Mouse (Mus musculus) embryonic facial prominence, embryonic 11.5 days (tissue): ENCODE data around the gene Mafg. TPM values are rescaled to one million over a fixed set of nuclear protein-coding genes. Genes with fewer than 3 reads are reported as not detected.
"Not testable (repeated sequence)": the region's sequence is repeated elsewhere in the genome, so short reads cannot be mapped to it uniquely, and the experiment has no call there.

Experiments used
- ATAC-seq: fragments of 200-750 bp; cut with Nextera tagmentation; replicated peaks from 2 replicates; pipeline ENCODE4 v1.8.0; 2017; ENCODE audit warnings: low read depth; ENCODE audit not compliant: insufficient number of reproducible peaks, low FRiP score, low TSS enrichment
- DNase-seq: peaks from one replicate; pipeline ENCODE4 v3.0.0-alpha.2; 2015; ENCODE audit warnings: low spot score
- H3K27ac ChIP-seq: fragments of 300-500 bp; sonication (generic); replicated peaks from 2 replicates; pipeline ENCODE4 v1.5.1; 2014; ENCODE audit warnings: mild to moderate bottlenecking, low read depth, low read length, control low read depth
- H3K27me3 ChIP-seq: fragments of 300-500 bp; sonication (generic); 2 replicates; pipeline ENCODE4 v1.6.1; 2014; ENCODE audit warnings: mild to moderate bottlenecking, low read length, moderate library complexity, mixed read lengths; ENCODE audit not compliant: control insufficient read depth, insufficient read depth
- H3K36me3 ChIP-seq: fragments of 300-500 bp; sonication (generic); replicated peaks from 2 replicates; pipeline ENCODE4 v1.6.1; 2014; ENCODE audit warnings: low read depth, mild to moderate bottlenecking, low read length, moderate library complexity, mixed read lengths; ENCODE audit not compliant: control insufficient read depth, insufficient read depth
- H3K4me1 ChIP-seq: fragments of 300-500 bp; sonication (generic); 2 replicates; pipeline ENCODE4 v1.6.1; 2014; ENCODE audit warnings: low read length, mixed read lengths; ENCODE audit not compliant: control insufficient read depth, insufficient read depth
- H3K4me2 ChIP-seq: fragments of 300-500 bp; sonication (generic); 2 replicates; pipeline ENCODE4 v1.6.1; 2014; ENCODE audit warnings: low read depth, mild to moderate bottlenecking, control low read depth, low read length, moderate library complexity
- H3K4me3 ChIP-seq: fragments of 300-500 bp; sonication (generic); 2 replicates; pipeline ENCODE4 v1.5.1; 2014; ENCODE audit warnings: low read depth, low read length, control low read depth
- H3K9ac ChIP-seq: fragments of 300-500 bp; sonication (generic); replicated peaks from 2 replicates; pipeline ENCODE4 v1.6.1; 2014; ENCODE audit warnings: mild to moderate bottlenecking, control low read depth, low read length
- H3K9me3 ChIP-seq: fragments of 300-500 bp; sonication (generic); replicated peaks from 2 replicates; pipeline ENCODE4 v1.6.1; 2016; ENCODE audit warnings: mild to moderate bottlenecking, low read length, inconsistent platforms, mixed read lengths; ENCODE audit not compliant: control insufficient read depth
- WGBS: fragments of 180-500 bp; shearing (Covaris S2); extraction: QIAGEN DNeasy Blood & Tissue Kit; methylation state at CpG from one replicate; pipeline ENCODE4 v1.1.7; 2014; 5-methylcytosine and 5-hydroxymethylcytosine counted together
- polyA plus RNA-seq: library from polyadenylated mRNA; unstranded; fragments of >200 nt; fragmentation: Nextera tagmentation; extraction: Ambion mirVana; gene quantifications from 2 replicates; pipeline ENCODE4 v1.2.1, GENCODE M21; 2014

The Mafg gene
- polyA plus RNA-seq, 1 experiment from 2014 or later: 16.7 TPM

DNA sequence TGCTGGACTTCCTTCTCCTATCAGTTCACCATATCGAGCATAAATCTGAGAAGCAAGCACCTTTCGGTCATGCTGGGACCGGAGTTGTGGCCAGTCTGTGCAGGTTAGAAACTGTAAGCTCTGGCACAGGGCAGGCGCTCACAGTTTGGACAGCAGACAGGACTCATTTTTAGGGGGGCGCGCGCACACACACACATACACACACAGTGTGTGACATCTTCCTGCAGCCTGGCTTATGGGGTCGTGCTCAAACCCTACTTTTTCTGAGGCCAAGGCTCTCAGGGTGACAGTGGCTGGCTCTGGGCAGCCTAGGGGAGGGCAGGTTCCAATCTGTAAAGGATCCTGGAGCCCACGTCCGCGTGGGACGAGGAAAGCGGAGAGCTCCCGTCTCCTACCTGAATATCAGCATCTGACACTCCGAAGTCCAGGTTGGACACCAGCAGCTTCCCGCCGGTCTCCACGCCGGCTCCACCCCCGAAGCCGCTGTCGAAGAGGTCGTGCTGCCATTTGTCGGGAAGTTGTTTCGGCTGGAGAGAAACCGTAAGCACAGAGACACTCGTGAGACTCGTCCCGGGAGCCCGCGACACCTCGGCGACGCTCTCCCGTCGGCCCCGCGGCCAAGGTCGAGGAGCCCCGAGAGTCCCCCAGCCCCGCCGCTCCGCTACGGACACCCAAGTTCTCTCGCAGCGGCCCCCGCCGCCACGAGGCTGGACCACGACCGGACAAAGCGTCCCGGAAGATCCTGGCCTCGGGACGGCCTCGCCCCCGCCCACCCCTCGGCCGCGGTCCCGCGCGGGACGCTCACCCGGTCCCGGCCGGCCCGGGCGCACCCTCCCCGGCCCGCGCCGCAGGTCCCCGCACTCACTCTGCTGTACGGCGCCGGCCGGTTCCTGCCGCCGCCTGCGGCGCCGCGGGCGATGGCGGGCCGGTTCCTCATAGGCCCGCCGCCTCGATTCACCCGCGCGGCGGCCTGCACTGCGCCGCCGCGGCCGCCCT lies 35.9 kb downstream of the Mafg start:
- 6% methylated on average over 69 of the region's 99 CpGs for WGBS
- Histone ChIP-seq H3K9me3 (no peaks in the 10 kb centered on the region), H3K36me3 (peaks cover 6% of the 10 kb centered on the region), H3K4me2 (peak overlapping the region; percentile 94), H3K9ac (peak overlapping the region; percentile 99), H3K4me1 (peaks cover 2% of the 10 kb centered on the region), H3K27me3 (no peaks in the 10 kb centered on the region), H3K27ac (peak overlapping the region; percentile 87), H3K4me3 (peak overlapping the region; percentile 99)
- ATAC-seq (peak; percentile 61), DNase-seq (no peak)

DNA sequence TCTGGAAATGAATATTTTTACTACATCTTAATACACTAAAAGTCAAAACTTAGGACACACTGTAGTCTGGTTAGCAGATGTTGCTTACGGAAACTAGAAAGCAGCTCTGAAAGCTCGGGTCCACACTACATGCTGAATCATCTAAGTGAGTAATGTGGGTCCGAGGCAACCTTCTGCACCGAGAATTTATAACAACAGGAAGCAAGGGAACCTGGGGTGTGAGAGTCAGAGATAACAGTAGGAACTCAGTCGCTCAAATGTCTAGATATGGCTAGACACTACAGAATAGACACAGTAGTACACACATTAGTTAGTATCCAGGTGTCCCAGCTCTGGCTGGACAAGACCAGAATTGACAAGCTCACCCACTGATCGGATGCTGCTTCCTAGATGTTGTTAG lies 44.9 kb downstream of the Mafg start:
- Histone ChIP-seq H3K9ac (no peak overlapping the region), H3K9me3 (peaks cover 3% of the 10 kb centered on the region), H3K36me3 (peaks cover 14% of the 10 kb centered on the region), H3K4me3 (no peak overlapping the region), H3K27ac (no peak overlapping the region), H3K4me1 (no peaks in the 10 kb centered on the region), H3K27me3 (no peaks in the 10 kb centered on the region), H3K4me2 (no peak overlapping the region)
- no peak for ATAC-seq
- DNase-seq: no peak
- WGBS: 95% methylated on average over 6 of the region's 6 CpGs

DNA sequence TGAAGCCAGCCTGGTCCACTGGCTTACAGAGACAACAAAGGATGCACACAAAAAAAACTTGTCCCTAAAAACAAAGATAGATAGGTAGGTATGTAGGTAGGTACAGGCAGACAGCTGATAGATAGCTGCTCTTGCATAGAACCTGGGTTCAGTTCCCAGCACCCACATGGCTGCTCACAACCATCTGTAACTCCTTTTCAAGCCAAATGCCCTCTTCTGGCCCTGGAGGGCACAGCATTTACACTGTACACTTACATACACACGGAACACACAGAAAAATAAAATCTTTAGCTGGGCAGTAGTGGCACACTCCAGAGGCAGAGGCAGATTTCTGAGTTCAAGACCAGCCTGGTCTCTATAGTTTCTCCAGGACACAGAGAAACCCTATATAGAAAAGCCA lies 49.5 kb downstream of the Mafg start:
- Histone ChIP-seq H3K27ac (no peak overlapping the region), H3K36me3 (peaks cover 14% of the 10 kb centered on the region), H3K9me3 (peaks cover 3% of the 10 kb centered on the region), H3K4me3 (no peak overlapping the region), H3K9ac (no peak overlapping the region), H3K4me1 (peaks cover 13% of the 10 kb centered on the region), H3K4me2 (no peak overlapping the region), H3K27me3 (no peaks in the 10 kb centered on the region)
- DNase-seq (no peak), ATAC-seq (no peak)
- 93% methylated on average over 1 of the region's 1 CpGs for WGBS

DNA sequence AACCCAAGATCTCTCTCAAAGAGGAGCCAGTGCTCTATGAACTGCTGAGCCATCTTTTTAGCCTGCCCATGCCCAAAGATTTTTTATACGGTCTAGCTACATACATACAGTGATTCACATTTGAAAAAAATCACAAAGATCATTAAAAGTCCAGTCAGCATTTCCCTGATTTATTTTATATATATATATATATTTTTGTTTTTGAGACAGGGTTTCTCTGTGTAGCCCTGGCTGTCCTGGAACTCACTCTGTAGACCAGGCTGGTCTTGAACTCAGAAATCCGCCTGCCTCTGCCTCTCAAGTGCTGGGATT lies 50.5 kb downstream of the Mafg start:
- DNase-seq, H3K9me3 ChIP-seq, H3K27ac ChIP-seq, H3K4me2 ChIP-seq, ATAC-seq, H3K4me3 ChIP-seq, H3K27me3 ChIP-seq, H3K9ac ChIP-seq: not testable (repeated sequence)
- 96% methylated on average over 2 of the region's 2 CpGs for WGBS
- Histone ChIP-seq H3K36me3 (peaks cover 15% of the 10 kb centered on the region), H3K4me1 (peaks cover 14% of the 10 kb centered on the region)

DNA sequence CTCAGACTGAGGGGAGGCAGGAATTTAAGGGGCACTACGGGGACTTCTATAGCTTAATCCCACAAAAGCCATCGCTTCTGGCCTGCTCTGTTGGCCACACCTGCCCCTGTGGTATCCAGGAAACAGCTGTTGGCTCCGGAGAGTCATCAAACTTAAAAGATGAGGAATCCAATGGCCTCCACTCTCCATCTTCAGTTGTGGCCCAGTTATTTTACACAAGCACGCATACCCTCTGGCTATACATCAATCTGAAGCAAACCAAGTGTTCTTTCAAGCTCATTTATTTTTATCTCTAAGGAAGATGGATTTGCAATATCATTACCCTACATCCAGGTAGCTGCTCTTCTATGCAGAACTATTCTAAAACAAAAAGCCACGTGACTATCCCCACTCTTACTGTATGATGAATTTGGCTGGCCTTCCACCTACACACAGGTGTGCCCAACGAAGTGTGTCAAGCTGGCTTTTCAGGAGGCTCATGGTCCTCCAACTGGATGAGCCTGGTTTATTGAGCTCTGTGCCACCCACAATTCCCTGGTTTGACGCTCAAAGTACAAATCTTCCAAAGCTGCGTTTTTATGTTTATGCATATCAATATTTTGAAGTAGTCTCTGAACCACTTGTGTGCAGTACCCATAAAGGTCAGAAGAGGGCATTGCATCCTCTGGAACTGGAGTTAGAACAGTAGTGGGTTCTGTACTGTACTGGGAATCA lies 51.0 kb downstream of the Mafg start:
- ATAC-seq (no peak), DNase-seq (peak; percentile 38)
- Histone ChIP-seq H3K9me3 (peaks cover 3% of the 10 kb centered on the region), H3K4me1 (peaks cover 14% of the 10 kb centered on the region), H3K4me2 (peak overlapping the region; percentile 90), H3K27ac (peak overlapping the region; percentile 89), H3K4me3 (peak overlapping the region; percentile 94; the same call in 1 of the 2 replicates), H3K27me3 (no peaks in the 10 kb centered on the region), H3K9ac (peak overlapping the region; percentile 95), H3K36me3 (peaks cover 17% of the 10 kb centered on the region)
- 82% methylated on average over 8 of the region's 8 CpGs for WGBS

DNA sequence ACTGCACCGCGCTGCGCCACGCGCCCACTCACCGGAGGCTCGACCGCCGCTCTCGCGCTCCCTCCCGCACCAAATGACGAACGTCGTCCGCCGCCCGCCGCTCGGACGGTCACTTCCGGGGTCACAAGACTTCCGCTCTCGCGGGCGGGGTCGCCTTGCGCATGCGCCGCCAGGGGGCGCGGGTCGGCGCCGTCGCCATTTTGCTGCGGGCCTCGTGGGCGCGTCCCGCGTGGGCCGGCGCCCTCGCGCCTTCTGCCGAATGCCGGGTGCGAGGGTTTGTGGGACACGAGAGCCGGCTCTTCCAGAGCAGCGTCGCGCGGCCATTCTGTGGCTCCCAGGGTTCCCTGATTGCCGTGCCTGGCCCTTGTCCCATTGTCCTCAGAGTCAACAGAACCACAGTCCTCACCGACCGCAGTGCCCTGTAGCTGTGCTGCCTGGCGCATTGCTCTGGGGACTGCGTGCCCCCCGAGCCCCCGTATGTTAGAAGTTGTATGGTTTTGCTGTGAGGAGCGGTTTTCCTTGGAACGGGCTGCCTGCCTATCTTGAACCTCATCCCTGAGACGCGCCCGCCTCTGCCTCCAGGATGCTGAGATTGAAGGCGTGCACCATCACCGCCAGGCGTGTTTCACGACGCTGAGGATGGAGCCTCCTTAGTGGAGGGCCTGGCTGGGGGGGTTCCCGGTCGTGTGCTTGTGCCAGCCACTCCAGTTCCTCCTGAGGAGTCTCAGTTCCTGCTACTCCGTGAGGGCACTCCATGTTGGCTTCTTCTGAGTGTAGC lies 51.7 kb downstream of the Mafg start, which contains the start of gene Arhgdia:
Gene Arhgdia, minus strand, starts transcription at position 135 of the 778 bp plus-strand sequence.
- Histone ChIP-seq H3K9ac (peak within 1 kb of the TSS; percentile 95), H3K4me1 (peaks cover 14% of the 10 kb centered on the region), H3K4me2 (peak within 1 kb of the TSS; percentile 90), H3K27me3 (no peaks in the 10 kb centered on the region), H3K27ac (peak within 1 kb of the TSS; percentile 89), H3K9me3 (peaks cover 3% of the 10 kb centered on the region), H3K4me3 (peak within 1 kb of the TSS; percentile 94), H3K36me3 (peaks cover 17% of the 10 kb centered on the region)
- 6% methylated on average over 61 of the region's 75 CpGs for WGBS
- DNase-seq (peak; percentile 87), ATAC-seq (no peak; the same call in 1 of the 2 replicates)

DNA sequence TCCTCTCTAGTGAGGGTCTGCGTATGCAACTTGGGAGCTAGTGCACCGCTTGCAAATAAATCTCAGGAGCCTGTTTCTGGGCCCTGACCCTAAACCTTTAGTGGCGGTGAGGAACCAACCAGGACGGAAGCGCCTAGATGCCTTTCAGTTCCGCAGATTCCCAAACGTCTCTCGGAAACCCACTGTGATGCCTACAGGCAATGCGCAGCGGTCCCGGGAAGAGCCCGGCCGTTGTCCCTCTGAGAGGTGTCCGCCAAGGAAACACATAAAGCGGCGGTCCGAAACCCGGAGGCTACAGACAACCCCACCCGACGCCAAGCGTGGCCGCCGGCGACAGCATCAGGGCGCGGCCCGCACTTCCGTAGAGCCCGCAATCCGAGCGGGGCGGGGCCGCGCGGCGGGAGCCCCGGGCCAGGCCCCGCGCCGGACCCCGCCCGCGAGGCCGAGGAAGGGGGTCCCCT lies 52.5 kb downstream of the Mafg start:
- peak overlapping the region; percentile 90 for H3K4me2 ChIP-seq
- H3K9me3 ChIP-seq: peaks cover 3% of the 10 kb centered on the region
- peaks cover 17% of the 10 kb centered on the region for H3K36me3 ChIP-seq
- peaks cover 14% of the 10 kb centered on the region for H3K4me1 ChIP-seq
- peak overlapping the region; percentile 94 for H3K4me3 ChIP-seq
- H3K27me3 ChIP-seq: no peaks in the 10 kb centered on the region
- under 1% methylated on average over 42 of the region's 44 CpGs for WGBS
- DNase-seq: peak; percentile 40
- no peak for ATAC-seq
- H3K27ac ChIP-seq: peak overlapping the region; percentile 89
- H3K9ac ChIP-seq: peak overlapping the region; percentile 95
